Mouse (Mus musculus): ENCODE measurements around the gene Ephb3. TPM values are rescaled to one million over a fixed set of nuclear protein-coding genes. Genes with fewer than 3 reads are reported as not detected.

Gene Ephb3
- polyA plus RNA-seq, 2 experiments from 2014 or later = not detected

GRCm38 (mm10) chr16:21208001-21208565, 3.5 kb downstream of the Ephb3 start:
- ATAC-seq = no peak

GRCm38 (mm10) chr16:21209290-21209689, 4.7 kb downstream of the Ephb3 start:
- no peak for ATAC-seq

GRCm38 (mm10) chr16:21210204-21210603, 5.6 kb downstream of the Ephb3 start:
- no peak for ATAC-seq

- no peak for ATAC-seq
These were observed 6.2 kb downstream of the Ephb3 start for GRCm38 (mm10) chr16:21210667-21211338.

GRCm38 (mm10) chr16:21211501-21211900, 6.9 kb downstream of the Ephb3 start:
- no peak for ATAC-seq

- no peak for ATAC-seq
These were observed 7.8 kb downstream of the Ephb3 start for GRCm38 (mm10) chr16:21212369-21212768.

- ATAC-seq = no peak
These were observed 9.4 kb downstream of the Ephb3 start for GRCm38 (mm10) chr16:21213939-21214338.

GRCm38 (mm10) chr16:21214803-21215202, 10.2 kb downstream of the Ephb3 start:
- ATAC-seq = no peak

GRCm38 (mm10) chr16:21216047-21216446, 11.5 kb downstream of the Ephb3 start:
- no peak for ATAC-seq

GRCm38 (mm10) chr16:21217233-21217632, 12.7 kb downstream of the Ephb3 start:
- ATAC-seq = no peak

GRCm38 (mm10) chr16:21219656-21220055, 15.1 kb downstream of the Ephb3 start:
- no peak for ATAC-seq

GRCm38 (mm10) chr16:21223038-21223437, 18.5 kb downstream of the Ephb3 start:
- no peak for ATAC-seq

- no peak for ATAC-seq
These were observed 20.2 kb downstream of the Ephb3 start for GRCm38 (mm10) chr16:21224648-21225240.

- ATAC-seq = no peak
These were observed 22.1 kb downstream of the Ephb3 start for GRCm38 (mm10) chr16:21226629-21227028.

GRCm38 (mm10) chr16:21235135-21235534, 30.6 kb downstream of the Ephb3 start:
- no peak for ATAC-seq

- no peak for ATAC-seq
These were observed 34.2 kb downstream of the Ephb3 start for GRCm38 (mm10) chr16:21238722-21239121.

GRCm38 (mm10) chr16:21240547-21240946, 36.0 kb downstream of the Ephb3 start:
- ATAC-seq = no peak

GRCm38 (mm10) chr16:21241030-21241429, 36.5 kb downstream of the Ephb3 start:
- ATAC-seq = no peak

GRCm38 (mm10) chr16:21242946-21243345, 38.4 kb downstream of the Ephb3 start:
- ATAC-seq = no peak

- ATAC-seq = no peak
These were observed 40.2 kb downstream of the Ephb3 start for GRCm38 (mm10) chr16:21244803-21245202.

- no peak for ATAC-seq
These were observed 40.8 kb downstream of the Ephb3 start for GRCm38 (mm10) chr16:21245387-21245786.

GRCm38 (mm10) chr16:21245931-21246390, 41.4 kb downstream of the Ephb3 start:
- peak; percentile 79 for ATAC-seq

GRCm38 (mm10) chr16:21246391-21247036, 42.0 kb downstream of the Ephb3 start:
- ATAC-seq = no peak

GRCm38 (mm10) chr16:21247037-21247432, 42.5 kb downstream of the Ephb3 start:
- no peak for ATAC-seq
